Mouse (Mus musculus) cortical plate, adult 2 months (tissue): Measurements from ENCODE around the gene Frs3. TPM values are rescaled to one million over a fixed set of nuclear protein-coding genes. Genes with fewer than 3 reads are reported as not detected.
A peak's percentile ranks its signal among the peaks of the same experiment; 100 is the strongest.
"Not testable (repeated sequence)": the region's sequence is repeated elsewhere in the genome, so short reads cannot be mapped to it uniquely, and the experiment has no call there.

Experiments
- H3K27ac ChIP-seq: fragments of 200-500 bp; 2 replicates; pipeline ENCODE4 v1.5.1; 2012; ENCODE audit warnings: low read length, control low read depth, inconsistent platforms; ENCODE audit not compliant: insufficient read depth
- H3K4me1 ChIP-seq: fragments of 200-500 bp; 2 replicates; pipeline ENCODE4 v1.6.1; 2011; ENCODE audit warnings: low read length; ENCODE audit not compliant: control insufficient read depth, insufficient read depth
- H3K4me3 ChIP-seq: fragments of 200-500 bp; 2 replicates; pipeline ENCODE4 v1.5.1; 2011; ENCODE audit warnings: mild to moderate bottlenecking, low read length, control low read depth; ENCODE audit not compliant: insufficient read depth
- CTCF ChIP-seq: fragments of 200-500 bp; IDR thresholded peaks from 2 replicates; pipeline ENCODE4 v1.5.1; 2011; ENCODE audit warnings: mild to moderate bottlenecking, control low read depth, low read length; ENCODE audit not compliant: insufficient read depth; ENCODE audit errors: extremely low read depth
- POLR2A ChIP-seq: fragments of 200-500 bp; IDR thresholded peaks from 2 replicates; pipeline ENCODE4 v1.6.1; 2011; ENCODE audit warnings: mild to moderate bottlenecking, low read length, control low read depth; ENCODE audit not compliant: insufficient read depth; ENCODE audit errors: extremely low read depth
- polyA plus RNA-seq: library from polyadenylated mRNA; depleted of rRNA; stranded (reverse); fragments of >200 nt; gene quantifications from 2 replicates; pipeline ENCODE4 v1.2.3, GENCODE M21; 2012; rRNA removed

The Frs3 gene
- polyA plus RNA-seq: 35.9 and 40.2 TPM in 2 replicates

DNA sequence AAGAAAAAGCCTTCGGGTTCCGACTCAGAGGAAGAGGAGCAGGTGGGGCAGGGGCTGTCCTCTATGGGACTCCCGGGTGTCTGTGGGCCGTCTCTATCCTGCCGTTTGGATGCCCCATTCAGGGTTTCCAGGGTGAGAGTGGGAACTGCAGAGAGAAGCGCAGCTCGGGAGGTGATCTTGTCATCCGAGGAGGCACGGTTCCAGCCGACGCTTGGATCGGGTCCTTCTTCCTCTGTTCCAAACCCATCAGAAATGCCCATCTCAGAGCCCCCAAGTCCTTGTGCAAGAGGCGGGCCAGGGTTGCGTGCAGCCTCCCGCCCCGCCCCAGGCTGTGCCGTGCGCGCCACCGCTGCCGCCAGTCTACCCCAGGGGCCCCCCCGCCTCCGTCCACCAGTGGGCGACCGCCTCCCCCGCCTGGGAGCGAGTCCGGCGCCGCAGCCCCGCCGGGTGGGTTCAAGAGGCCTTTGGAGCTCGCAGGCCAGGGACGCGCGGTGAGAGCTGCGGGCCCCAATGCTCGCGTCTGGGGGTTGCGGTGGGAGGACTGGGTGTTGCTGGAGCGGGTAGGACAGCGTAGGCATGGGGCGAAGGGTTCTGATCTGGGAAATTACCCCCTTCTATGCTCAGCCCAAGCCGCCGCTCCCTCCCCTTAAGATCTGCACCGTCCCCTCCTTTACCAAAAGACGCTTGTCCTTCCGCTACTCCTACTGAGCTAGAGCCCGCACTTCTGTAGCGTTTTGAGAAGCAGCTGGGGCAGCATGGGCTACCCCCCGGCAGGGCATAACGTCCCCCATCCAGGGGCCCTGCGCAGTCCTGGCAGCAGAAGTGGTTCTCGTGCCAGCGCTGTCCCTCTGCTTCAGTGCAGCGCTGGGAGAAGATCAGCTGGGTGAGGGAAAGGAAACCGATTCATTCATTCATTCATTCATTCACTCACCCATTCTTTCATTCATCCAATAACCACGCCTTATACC lies at the start of gene Frs3:
Frs3 (plus strand) TSS at position 423 of the 968 bp plus-strand sequence.
- peak; percentile 64 for TF ChIP-seq POLR2A
- TF ChIP-seq CTCF: no peak
- H3K27ac ChIP-seq: peak within 1 kb of the TSS; percentile 63; the same call in 1 of the 2 replicates
- peak within 1 kb of the TSS; percentile 58 for H3K4me3 ChIP-seq

DNA sequence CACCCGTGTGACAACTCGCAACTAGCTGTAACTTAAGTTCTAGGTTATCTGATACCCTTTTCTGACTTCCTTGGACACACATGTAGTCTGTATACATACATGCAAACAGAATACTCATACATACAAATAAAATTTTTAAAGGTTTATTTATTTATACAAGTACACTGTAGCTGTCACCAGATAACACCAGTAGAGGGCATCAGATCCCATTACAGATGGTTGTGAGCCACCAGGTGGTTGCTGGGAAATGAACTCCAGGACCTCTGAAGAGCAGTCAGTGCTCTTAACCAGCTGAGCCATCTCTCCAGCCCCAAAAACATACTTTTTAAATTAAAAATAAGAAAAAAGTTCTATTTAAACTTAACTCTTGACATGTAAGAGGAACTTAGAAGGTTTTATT lies 45.8 kb upstream of the Frs3 start:
- no peak for TF ChIP-seq POLR2A
- TF ChIP-seq CTCF: no peak
- H3K4me1 ChIP-seq: no peaks in the 10 kb centered on the region
- H3K4me3 ChIP-seq: no peak overlapping the region
- no peak overlapping the region for H3K27ac ChIP-seq

More for the DNA sequence above, at the start of gene Frs3:
- peaks cover 3% of the 10 kb centered on the region; the same call in 1 of the 2 replicates for H3K4me1 ChIP-seq

DNA sequence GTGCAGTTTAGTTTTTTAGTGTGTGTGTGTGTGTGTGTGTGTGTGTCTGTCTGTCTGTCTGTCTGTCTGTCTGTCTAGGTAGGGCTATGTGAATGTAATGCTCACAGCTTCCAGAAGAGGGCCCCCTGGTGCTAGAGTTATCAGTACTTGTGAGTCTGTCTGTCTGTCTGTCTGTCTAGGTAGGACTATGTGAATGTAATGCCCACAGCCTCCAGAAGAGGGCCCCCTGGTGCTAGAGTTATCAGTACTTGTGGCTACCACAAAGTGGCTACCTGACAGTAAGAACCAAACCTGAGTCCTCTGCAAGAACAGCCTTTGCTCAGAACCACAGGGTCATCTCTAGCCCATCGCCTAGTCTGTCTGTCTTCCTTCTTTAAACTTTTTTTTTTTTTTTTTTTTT lies 42.1 kb upstream of the Frs3 start:
- TF ChIP-seq CTCF (peak; percentile 58), POLR2A (no peak)
- Histone ChIP-seq H3K27ac (no peak overlapping the region), H3K4me3 (no peak overlapping the region), H3K4me1 (no peaks in the 10 kb centered on the region)

DNA sequence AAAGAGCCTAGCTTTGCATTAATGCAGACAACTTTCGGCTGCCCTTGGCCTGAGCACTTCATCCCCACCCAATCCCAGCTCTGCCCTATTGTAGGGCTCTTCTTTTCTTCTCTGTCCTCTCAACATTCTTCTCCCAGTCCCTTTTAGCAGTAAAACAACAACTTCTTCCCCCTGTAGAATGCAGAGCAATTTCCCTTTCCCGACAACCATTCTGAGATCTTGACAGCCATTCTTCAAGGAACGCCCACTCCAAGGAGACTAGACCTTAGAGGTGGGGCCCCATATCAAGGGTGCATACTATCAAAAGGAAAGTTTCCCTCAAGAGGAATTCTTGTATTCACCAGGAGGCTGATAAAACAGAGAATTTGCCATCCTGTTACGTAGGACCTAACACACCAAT lies 39.9 kb upstream of the Frs3 start:
- TF ChIP-seq CTCF: no peak
- no peak for TF ChIP-seq POLR2A
- no peak overlapping the region for H3K27ac ChIP-seq
- no peaks in the 10 kb centered on the region for H3K4me1 ChIP-seq

DNA sequence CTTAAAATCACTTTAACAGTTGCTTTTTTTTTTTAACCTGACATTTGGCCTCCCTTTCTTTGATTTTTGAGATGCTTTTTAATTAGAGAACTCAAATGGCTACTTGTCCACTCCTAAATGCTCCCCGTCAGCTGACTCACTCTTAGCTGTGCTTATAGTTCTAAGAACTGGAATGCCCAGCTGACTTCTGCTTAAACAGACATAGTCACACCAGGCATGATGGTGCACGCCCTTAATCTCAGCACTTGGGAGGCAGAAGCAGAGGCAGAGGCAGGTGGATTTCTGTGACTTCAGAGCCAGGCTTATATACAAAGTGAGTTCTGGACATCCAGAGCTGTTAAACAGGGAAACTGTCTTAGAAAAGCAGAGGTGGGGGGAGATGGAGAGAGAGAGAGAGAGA lies 36.9 kb upstream of the Frs3 start:
- H3K27ac ChIP-seq: no peak overlapping the region
- TF ChIP-seq CTCF: no peak
- no peak for TF ChIP-seq POLR2A
- no peak overlapping the region for H3K4me3 ChIP-seq
- no peaks in the 10 kb centered on the region for H3K4me1 ChIP-seq

More for the DNA sequence above, 39.9 kb upstream of the Frs3 start:
- H3K4me3 ChIP-seq: no peak overlapping the region

DNA sequence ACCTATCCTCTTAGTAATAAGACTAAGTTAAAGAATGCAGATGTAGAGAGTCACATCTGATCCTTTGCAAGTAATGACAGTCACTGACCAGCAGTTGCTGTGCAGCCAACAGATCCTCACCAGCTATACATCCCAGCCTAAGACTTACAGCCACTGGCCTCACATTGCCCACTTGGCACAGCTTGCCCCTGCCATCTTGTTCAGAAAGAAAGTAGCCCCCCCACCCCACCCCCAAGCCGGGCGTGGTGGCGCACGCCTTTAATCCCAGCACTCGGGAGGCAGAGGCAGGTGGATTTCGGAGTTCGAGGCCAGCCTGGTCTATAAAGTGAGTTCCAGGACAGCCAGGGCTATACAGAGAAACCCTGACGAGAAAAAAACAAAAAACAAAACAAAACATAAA lies 34.5 kb upstream of the Frs3 start:
- not testable (repeated sequence) for H3K4me1 ChIP-seq, H3K27ac ChIP-seq, H3K4me3 ChIP-seq

DNA sequence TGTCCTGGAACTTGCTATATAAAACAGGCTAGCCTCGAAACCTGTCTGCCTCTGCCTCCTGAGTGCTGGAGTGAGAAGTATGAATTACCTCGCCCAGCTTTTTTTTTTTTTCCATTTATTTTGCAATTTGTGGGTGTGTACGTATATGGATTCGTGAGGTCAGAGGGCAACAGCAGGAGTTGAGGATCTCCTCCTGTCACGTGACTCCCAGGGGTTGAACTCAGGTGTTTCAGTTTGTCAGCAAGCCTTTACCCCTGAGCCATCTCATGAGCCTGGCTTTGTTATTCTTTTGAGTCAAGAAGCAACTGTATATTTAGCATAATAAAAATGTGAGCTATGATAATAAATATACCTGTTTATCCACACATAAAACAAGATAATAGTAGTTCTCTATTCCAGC lies 33.1 kb upstream of the Frs3 start:
- Histone ChIP-seq H3K4me3 (no peak overlapping the region), H3K27ac (no peak overlapping the region), H3K4me1 (no peaks in the 10 kb centered on the region)
- TF ChIP-seq POLR2A (no peak), CTCF (no peak)

DNA sequence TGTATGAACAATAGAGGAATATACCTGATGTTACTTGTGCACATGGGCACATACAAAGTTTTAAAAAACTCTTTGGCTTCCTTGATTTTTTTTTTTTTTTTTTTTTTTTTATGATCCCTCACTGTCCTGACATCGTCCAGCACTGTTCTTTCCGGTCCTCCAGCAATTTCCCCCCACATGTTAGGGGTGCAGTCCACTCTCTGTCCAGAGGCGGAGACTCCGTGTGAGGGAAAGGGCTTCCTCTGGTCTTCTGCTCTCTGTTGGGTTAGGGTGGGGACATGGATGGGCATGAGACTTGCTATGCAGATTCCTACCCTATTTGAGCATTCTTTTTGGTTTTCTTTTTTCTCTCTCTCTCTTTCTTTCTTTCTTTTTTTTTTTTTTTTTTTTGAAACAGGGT lies 30.9 kb upstream of the Frs3 start:
- Histone ChIP-seq H3K4me1 (no peaks in the 10 kb centered on the region), H3K27ac (no peak overlapping the region), H3K4me3 (no peak overlapping the region)
- TF ChIP-seq POLR2A: no peak
- TF ChIP-seq CTCF: no peak

DNA sequence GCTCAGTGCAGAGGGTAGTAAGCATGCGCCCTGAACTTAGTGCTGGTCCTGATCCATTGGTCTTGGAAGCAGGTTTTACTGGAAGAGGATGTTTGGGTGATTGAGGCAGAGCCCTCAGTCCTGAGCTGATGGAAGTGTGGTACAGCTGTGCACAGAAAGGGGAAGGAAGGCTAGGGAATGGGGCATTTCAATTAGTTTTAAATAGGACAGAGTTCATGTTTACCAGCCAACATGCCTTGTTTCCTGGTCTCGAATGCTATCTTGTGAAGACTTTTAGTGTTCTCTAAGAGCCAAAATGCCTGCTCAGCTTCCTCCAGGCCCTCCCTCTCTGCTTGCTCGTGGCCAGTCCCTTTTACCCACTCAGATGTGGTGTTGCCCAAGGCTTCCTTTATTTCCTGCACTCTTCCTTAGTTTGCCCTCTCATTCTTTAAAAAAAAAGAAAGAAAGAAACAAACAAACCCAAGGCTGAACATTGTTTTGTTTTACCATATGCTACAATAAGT lies 30.0 kb upstream of the Frs3 start:
- Histone ChIP-seq H3K27ac (no peak overlapping the region), H3K4me3 (no peak overlapping the region), H3K4me1 (no peaks in the 10 kb centered on the region)
- TF ChIP-seq POLR2A (no peak), CTCF (no peak)

DNA sequence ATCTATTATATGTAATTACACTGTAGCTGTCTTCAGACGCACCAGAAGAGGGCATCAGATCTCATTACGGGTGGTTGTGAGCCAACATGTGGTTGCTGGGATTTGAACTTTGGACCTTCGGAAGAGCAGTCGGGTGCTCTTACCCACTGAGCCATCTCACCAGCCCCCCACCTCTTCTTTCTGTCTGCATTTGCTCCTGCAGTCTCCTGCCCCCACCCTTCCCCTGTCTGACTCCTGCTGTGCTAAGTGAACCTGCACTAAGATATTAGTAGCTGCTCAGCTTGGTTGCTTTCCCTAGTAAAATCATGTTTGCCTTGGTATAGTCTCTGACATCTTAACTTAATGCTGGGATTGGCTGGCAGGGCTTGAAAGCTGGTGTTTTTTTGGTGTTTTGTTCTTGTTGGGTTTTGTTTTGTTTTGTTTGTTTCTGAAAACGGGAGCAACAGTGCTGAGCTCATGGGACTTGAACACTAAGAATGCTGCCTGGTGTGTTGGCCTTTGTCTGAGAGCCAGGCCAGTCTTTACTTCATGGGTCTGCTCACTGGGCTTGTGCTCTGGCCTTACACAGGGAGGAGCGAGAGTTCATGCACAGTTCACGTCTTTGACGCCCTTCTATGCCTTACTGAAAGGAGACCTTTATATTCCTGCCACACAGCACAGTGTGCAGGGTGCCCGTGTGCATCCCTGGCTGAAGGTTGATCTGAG lies 25.7 kb upstream of the Frs3 start:
- TF ChIP-seq POLR2A (no peak), CTCF (no peak)
- Histone ChIP-seq H3K27ac (no peak overlapping the region), H3K4me1 (no peaks in the 10 kb centered on the region), H3K4me3 (no peak overlapping the region)
